Mouse (Mus musculus): ENCODE results near the gene D230025D16Rik. TPM values are rescaled to one million over a fixed set of nuclear protein-coding genes. Genes with fewer than 3 reads are reported as not detected.

Gene D230025D16Rik
- polyA plus RNA-seq, 1 experiment from 2014 or later = 30.9 TPM

DNA sequence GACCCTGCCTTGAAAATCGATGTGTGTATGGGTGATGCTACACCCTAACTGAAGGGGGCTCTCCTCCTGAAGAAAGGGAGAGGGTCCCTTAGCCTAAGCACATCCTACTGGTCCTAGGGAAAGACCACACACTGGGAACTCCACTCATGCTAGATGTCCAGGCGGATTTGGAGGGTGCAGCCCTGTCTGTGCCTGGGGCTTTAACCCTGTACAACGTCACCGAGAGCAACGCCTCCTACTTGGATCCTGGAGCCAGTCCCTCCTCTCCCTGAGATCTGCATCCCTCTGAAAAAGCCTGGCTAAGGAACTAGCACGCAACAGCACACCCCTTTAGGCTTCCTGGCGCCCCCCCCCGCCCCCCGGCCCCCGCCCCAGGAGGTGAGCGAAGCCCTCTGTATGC is 50.4 kb downstream of the D230025D16Rik start:
- H3K4me2 ChIP-seq (ENCODE audit: low read depth, low read length) = no peak overlapping the region
- H3K4me3 ChIP-seq (ENCODE audit: low read depth, low read length) = no peak overlapping the region
- 15% methylated on average over 11 of the region's 11 CpGs for WGBS (ENCODE audit: insufficient replicate concordance)
- no peak overlapping the region for H3K9ac ChIP-seq (replicated peaks)
- no peak for ATAC-seq
- H3K36me3 ChIP-seq (replicated peaks; ENCODE audit: insufficient read depth, low read length) = no peaks in the 10 kb centered on the region
- no peak for DNase-seq
- H3K27ac ChIP-seq (ENCODE audit: low read depth) = no peak overlapping the region
- H3K9me3 ChIP-seq (ENCODE audit: low read length) = no peaks in the 10 kb centered on the region
- H3K27me3 ChIP-seq (ENCODE audit: insufficient read depth, low read length) = peaks cover 91% of the 10 kb centered on the region
- H3K4me1 ChIP-seq (ENCODE audit: insufficient read depth) = peaks cover 16% of the 10 kb centered on the region
- TF ChIP-seq CTCF (IDR thresholded peaks at IDR 0.05; ENCODE audit: low read depth) (no peak), EP300 (IDR thresholded peaks at IDR 0.05; ENCODE audit: low read depth) (no peak)

DNA sequence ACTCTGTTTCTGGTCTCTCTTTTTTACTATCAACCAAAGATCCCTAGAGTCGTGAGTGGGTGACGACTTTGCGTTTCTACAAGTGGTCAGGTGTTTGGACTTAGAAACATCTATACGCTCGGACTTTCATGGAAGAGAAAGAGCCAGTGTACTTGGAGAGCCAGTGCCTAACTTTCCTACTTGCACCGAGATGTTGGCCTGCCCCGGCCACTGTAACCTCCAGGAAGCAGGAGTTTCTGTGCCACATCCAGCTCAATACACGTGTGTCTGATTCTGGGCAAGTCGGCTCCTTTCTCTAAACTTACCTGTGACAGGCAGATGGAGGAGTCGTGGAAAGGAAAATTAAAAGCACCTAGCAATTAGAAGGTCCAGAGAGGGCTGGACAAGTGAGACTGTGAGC is 50.9 kb downstream of the D230025D16Rik start, which contains the start of gene Nol3:
Nol3 (plus strand) TSS at position 301 of the 400 bp plus-strand sequence.
- Histone ChIP-seq H3K9me3 (ENCODE audit: low read length) (no peaks in the 10 kb centered on the region), H3K27me3 (ENCODE audit: insufficient read depth, low read length) (peaks cover 86% of the 10 kb centered on the region), H3K4me1 (ENCODE audit: insufficient read depth) (peaks cover 16% of the 10 kb centered on the region), H3K9ac (replicated peaks) (peak within 1 kb of the TSS; percentile 30), H3K36me3 (replicated peaks; ENCODE audit: insufficient read depth, low read length) (no peaks in the 10 kb centered on the region), H3K27ac (ENCODE audit: low read depth) (no peak within 1 kb of the TSS), H3K4me3 (ENCODE audit: low read depth, low read length) (peak within 1 kb of the TSS; percentile 36), H3K4me2 (ENCODE audit: low read depth, low read length) (peak within 1 kb of the TSS; percentile 70)
- WGBS (ENCODE audit: insufficient replicate concordance) = 9% methylated on average over 10 of the region's 10 CpGs
- no peak for TF ChIP-seq EP300 (IDR thresholded peaks at IDR 0.05; ENCODE audit: low read depth)
- TF ChIP-seq CTCF (IDR thresholded peaks at IDR 0.05; ENCODE audit: low read depth) = no peak
- no peak for DNase-seq
- no peak for ATAC-seq

DNA sequence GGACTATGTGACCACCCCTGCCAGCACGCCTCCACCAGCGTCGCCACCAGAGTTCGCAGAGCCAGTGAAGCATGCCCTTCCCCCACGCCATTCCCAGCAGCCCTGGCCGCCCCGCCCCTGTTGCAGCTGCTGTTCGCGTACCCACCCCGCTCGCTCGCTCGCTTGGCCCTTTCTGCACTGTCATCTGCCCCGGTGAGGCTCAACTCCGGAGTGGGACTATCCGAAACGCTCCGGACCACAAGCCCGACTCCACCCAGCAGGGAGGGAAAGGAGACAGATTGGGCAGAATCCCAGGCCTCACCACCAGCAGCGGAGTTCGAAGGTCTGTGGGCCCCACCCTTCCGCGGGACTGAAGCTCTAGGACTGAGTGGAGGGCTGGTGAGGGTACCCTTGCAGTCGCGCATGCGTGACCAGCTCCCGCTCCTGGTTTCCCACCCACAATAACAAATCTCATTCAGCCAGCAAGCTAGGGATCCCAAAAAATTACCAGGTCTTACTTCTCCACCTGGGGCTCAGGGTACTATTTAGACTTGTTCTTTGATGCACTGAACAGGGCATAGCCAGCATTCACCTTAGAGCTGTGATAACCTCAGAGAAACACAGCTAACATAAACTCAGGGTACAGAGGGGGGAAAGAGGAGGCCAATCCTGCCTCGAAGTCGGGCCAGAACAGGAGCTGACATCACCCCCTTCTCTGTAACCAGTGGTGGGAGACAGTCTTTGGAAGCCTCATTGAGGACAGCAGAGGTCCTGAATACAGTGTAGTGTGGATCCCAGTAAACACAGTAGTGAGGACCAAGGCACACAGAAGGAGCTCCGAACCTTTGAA is 51.6 kb downstream of the D230025D16Rik start:
- ATAC-seq = peak; percentile 58
- H3K4me1 ChIP-seq (ENCODE audit: insufficient read depth) = peaks cover 16% of the 10 kb centered on the region
- peak; percentile 66 for DNase-seq
- peak overlapping the region; percentile 36 for H3K4me3 ChIP-seq (ENCODE audit: low read depth, low read length)
- TF ChIP-seq CTCF (IDR thresholded peaks at IDR 0.05; ENCODE audit: low read depth) = no peak
- no peak for TF ChIP-seq EP300 (IDR thresholded peaks at IDR 0.05; ENCODE audit: low read depth)
- H3K27me3 ChIP-seq (ENCODE audit: insufficient read depth, low read length) = peaks cover 80% of the 10 kb centered on the region
- H3K27ac ChIP-seq (ENCODE audit: low read depth) = no peak overlapping the region
- H3K9ac ChIP-seq (replicated peaks) = peak overlapping the region; percentile 30
- no peaks in the 10 kb centered on the region for H3K9me3 ChIP-seq (ENCODE audit: low read length)
- 5% methylated on average over 30 of the region's 30 CpGs for WGBS (ENCODE audit: insufficient replicate concordance)
- peak overlapping the region; percentile 70 for H3K4me2 ChIP-seq (ENCODE audit: low read depth, low read length)
- no peaks in the 10 kb centered on the region for H3K36me3 ChIP-seq (replicated peaks; ENCODE audit: insufficient read depth, low read length)

DNA sequence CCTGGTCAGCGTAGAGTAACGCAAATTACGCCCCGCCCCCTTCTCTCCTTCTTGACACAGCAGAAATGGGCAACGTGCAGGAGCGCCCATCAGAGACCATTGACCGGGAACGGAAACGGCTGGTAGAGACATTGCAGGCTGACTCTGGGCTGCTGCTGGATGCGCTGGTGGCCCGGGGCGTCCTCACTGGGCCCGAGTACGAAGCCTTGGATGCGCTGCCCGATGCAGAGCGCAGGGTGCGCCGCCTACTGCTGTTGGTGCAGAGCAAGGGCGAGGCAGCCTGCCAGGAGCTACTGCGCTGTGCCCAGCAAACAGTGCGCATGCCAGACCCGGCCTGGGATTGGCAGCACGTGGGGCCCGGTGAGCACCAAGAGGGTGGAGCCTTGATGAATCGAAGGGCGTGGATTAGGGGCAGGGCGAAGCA is 54.0 kb downstream of the D230025D16Rik start:
- peak overlapping the region; percentile 40 for H3K4me2 ChIP-seq (ENCODE audit: low read depth, low read length)
- peak; percentile 36; the same call in 1 of the 2 replicates for TF ChIP-seq CTCF (IDR thresholded peaks at IDR 0.05; ENCODE audit: low read depth)
- no peak for TF ChIP-seq EP300 (IDR thresholded peaks at IDR 0.05; ENCODE audit: low read depth)
- H3K27me3 ChIP-seq (ENCODE audit: insufficient read depth, low read length) = peaks cover 61% of the 10 kb centered on the region
- DNase-seq (peak; percentile 62), ATAC-seq (peak; percentile 67)
- H3K27ac ChIP-seq (ENCODE audit: low read depth) = no peak overlapping the region
- no peaks in the 10 kb centered on the region for H3K9me3 ChIP-seq (ENCODE audit: low read length)
- peak overlapping the region; percentile 4; the same call in 1 of the 2 replicates for H3K4me3 ChIP-seq (ENCODE audit: low read depth, low read length)
- H3K9ac ChIP-seq (replicated peaks) = no peak overlapping the region
- peaks cover 23% of the 10 kb centered on the region for H3K4me1 ChIP-seq (ENCODE audit: insufficient read depth)
- WGBS (ENCODE audit: insufficient replicate concordance) = 1% methylated on average over 28 of the region's 28 CpGs
- H3K36me3 ChIP-seq (replicated peaks; ENCODE audit: insufficient read depth, low read length) = no peaks in the 10 kb centered on the region

DNA sequence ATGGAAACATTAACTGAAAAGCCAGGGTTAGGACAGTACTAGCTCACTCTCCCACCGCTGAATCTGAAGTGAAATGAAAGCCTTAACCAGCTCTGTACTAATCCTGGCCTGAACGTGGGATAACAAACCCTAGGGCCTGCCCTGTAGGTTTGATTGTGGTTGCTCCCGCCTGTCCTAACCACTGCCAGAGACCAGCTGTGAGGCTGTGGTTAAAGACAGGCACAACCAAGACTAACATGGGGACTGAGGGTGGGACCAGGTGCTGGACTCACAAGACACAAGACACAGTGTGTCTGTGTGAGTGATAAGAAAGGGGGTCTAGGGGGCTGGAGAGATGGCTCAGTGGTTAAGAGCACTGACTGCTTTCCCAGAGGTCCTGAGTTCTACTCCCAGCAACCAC is 55.6 kb downstream of the D230025D16Rik start:
- Histone ChIP-seq H3K27me3 (ENCODE audit: insufficient read depth, low read length) (peaks cover 46% of the 10 kb centered on the region), H3K4me3 (ENCODE audit: low read depth, low read length) (no peak overlapping the region), H3K9ac (replicated peaks) (no peak overlapping the region), H3K27ac (ENCODE audit: low read depth) (no peak overlapping the region), H3K4me1 (ENCODE audit: insufficient read depth) (peaks cover 23% of the 10 kb centered on the region), H3K4me2 (ENCODE audit: low read depth, low read length) (no peak overlapping the region), H3K36me3 (replicated peaks; ENCODE audit: insufficient read depth, low read length) (no peaks in the 10 kb centered on the region), H3K9me3 (ENCODE audit: low read length) (no peaks in the 10 kb centered on the region)
- no peak for DNase-seq
- no peak for TF ChIP-seq EP300 (IDR thresholded peaks at IDR 0.05; ENCODE audit: low read depth)
- TF ChIP-seq CTCF (IDR thresholded peaks at IDR 0.05; ENCODE audit: low read depth) = no peak
- 51% methylated on average over 3 of the region's 3 CpGs for WGBS (ENCODE audit: insufficient replicate concordance)
- ATAC-seq = no peak

DNA sequence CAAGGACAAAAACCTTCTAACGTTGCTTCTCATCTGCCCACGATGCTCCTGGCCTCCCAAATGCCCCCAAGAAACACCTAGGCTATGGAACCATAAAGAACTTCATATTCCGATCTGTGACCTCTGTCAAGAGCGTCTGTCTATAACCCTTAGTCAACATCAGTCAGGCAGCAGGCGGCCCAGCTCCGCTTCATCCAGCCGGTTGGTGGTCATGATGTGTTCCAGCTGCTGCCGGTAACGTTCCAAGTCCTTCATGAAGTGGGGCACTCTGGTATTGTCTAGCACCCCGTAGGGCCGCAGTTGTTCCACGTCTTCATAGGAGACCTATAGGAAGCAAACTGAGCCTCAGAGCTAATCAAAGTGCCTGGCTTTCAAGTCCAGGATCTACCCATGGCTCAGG is 56.9 kb downstream of the D230025D16Rik start:
- ATAC-seq (no peak), DNase-seq (no peak)
- WGBS (ENCODE audit: insufficient replicate concordance) = 85% methylated on average over 12 of the region's 12 CpGs
- no peak overlapping the region for H3K4me3 ChIP-seq (ENCODE audit: low read depth, low read length)
- no peaks in the 10 kb centered on the region for H3K9me3 ChIP-seq (ENCODE audit: low read length)
- peaks cover 35% of the 10 kb centered on the region for H3K27me3 ChIP-seq (ENCODE audit: insufficient read depth, low read length)
- no peaks in the 10 kb centered on the region for H3K36me3 ChIP-seq (replicated peaks; ENCODE audit: insufficient read depth, low read length)
- H3K4me2 ChIP-seq (ENCODE audit: low read depth, low read length) = no peak overlapping the region
- no peak overlapping the region for H3K27ac ChIP-seq (ENCODE audit: low read depth)
- H3K9ac ChIP-seq (replicated peaks) = no peak overlapping the region
- H3K4me1 ChIP-seq (ENCODE audit: insufficient read depth) = peaks cover 15% of the 10 kb centered on the region
- no peak for TF ChIP-seq CTCF (IDR thresholded peaks at IDR 0.05; ENCODE audit: low read depth)
- no peak for TF ChIP-seq EP300 (IDR thresholded peaks at IDR 0.05; ENCODE audit: low read depth)
